Mouse (Mus musculus): ENCODE measurements around the gene Sult2a1. TPM values are rescaled to one million over a fixed set of nuclear protein-coding genes. Genes with fewer than 3 reads are reported as not detected.
"Not testable (repeated sequence)": the region's sequence is repeated elsewhere in the genome, so short reads cannot be mapped to it uniquely, and the experiment has no call there.

The Sult2a1 gene
- not detected in 2 replicates for polyA plus RNA-seq (2014; fragmentation: Nextera tagmentation; extraction: Ambion mirVana)

- H3K27me3 ChIP-seq (replicated peaks; ENCODE audit: control insufficient read depth, insufficient read depth, low read length); H3K4me3 ChIP-seq (ENCODE audit: low read depth, low read length); H3K4me1 ChIP-seq (ENCODE audit: control insufficient read depth, insufficient read depth, low read length); H3K27ac ChIP-seq (replicated peaks; ENCODE audit: low read depth, low read length); H3K9me3 ChIP-seq (ENCODE audit: control insufficient read depth, low read length); H3K4me2 ChIP-seq (ENCODE audit: low read depth, low read length); DNase-seq (ENCODE audit: low spot score); H3K36me3 ChIP-seq (ENCODE audit: control insufficient read depth, insufficient read depth, low read length); ATAC-seq (ENCODE audit: low read depth); H3K9ac ChIP-seq (ENCODE audit: low read depth, low read length): not testable (repeated sequence)
- WGBS: 94% methylated on average over 1 of the region's 2 CpGs
These were observed at the start of gene Sult2a1 for GRCm38 (mm10) chr7:13837309-13837708. Sult2a1 (minus strand) TSS chr7:13837409.

- WGBS: 53% methylated on average over 1 of the region's 1 CpGs
- Histone ChIP-seq H3K4me2 (ENCODE audit: low read depth, low read length) (no peak overlapping the region), H3K4me1 (ENCODE audit: control insufficient read depth, insufficient read depth, low read length) (no peaks in the 10 kb centered on the region), H3K27me3 (replicated peaks; ENCODE audit: control insufficient read depth, insufficient read depth, low read length) (no peaks in the 10 kb centered on the region), H3K36me3 (ENCODE audit: control insufficient read depth, insufficient read depth, low read length) (no peaks in the 10 kb centered on the region), H3K27ac (replicated peaks; ENCODE audit: low read depth, low read length) (no peak overlapping the region), H3K9ac (ENCODE audit: low read depth, low read length) (no peak overlapping the region), H3K9me3 (ENCODE audit: control insufficient read depth, low read length) (no peaks in the 10 kb centered on the region), H3K4me3 (ENCODE audit: low read depth, low read length) (no peak overlapping the region)
- no peak for ATAC-seq (ENCODE audit: low read depth)
- DNase-seq (ENCODE audit: low spot score): no peak
These were observed 23.3 kb downstream of the Sult2a1 start for GRCm38 (mm10) chr7:13813913-13814312.

Other genes with a start within 250 kb of the Sult2a1 start
- gene Sult2a5, start 213.4 kb downstream of the Sult2a1 start, polyA plus RNA-seq (2014; fragmentation: Nextera tagmentation; extraction: Ambion mirVana): not detected in 2 replicates
- gene Sult2a2, start 103.9 kb downstream of the Sult2a1 start, polyA plus RNA-seq (2014; fragmentation: Nextera tagmentation; extraction: Ambion mirVana): not detected in 2 replicates
- gene Sult2a4, start 152.2 kb upstream of the Sult2a1 start, polyA plus RNA-seq (2014; fragmentation: Nextera tagmentation; extraction: Ambion mirVana): not detected in 2 replicates